Comparison of ENCODE assay signal across 14 mouse cellular contexts in the genomic region with DNA sequence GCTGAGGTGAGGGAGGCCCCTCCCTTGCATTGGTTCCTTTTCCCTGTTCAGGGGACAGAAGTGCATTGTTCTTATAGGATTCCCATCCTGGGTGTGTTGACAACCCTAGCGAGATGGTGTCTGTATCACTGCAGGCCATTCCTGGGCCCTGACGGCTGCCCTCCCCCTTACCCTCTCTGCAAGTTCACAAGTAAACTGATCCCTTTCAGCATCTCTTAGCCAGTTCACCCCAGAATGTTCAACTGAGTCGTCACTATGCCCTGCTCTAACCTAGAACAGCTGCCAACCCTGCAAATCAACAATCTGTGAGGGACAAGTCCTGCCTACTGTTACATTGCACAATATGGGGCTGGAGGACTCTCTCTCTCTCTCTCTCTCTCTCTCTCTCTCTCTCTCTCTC.
"Had no signal": no experiment of that assay in that cellular context is flagged by ENCODE, and none has a peak within 500 bp of the region (broad histone marks: within the 10 kb centered on the region; RNA-seq: fewer than 3 reads in every experiment).

No protein-coding gene starts in this region.

- H3K9ac ChIP-seq: limb, embryonic 12.5 days; liver, embryonic 14.5 days; midbrain, embryonic 12.5 days; neural tube, embryonic 13.5 days had no signal

- H3K4me3 ChIP-seq: layer of hippocampus, adult 2 months; limb, embryonic 12.5 days; midbrain, embryonic 12.5 days; neural tube, embryonic 13.5 days had no signal

- H3K4me2 ChIP-seq: limb, embryonic 12.5 days; midbrain, embryonic 12.5 days; neural tube, embryonic 13.5 days had no signal

- ATAC-seq: midbrain, embryonic 16.5 days had no signal

- H3K36me3 ChIP-seq: limb, embryonic 12.5 days; midbrain, embryonic 12.5 days; neural tube, embryonic 13.5 days had no signal

- H3K9me3 ChIP-seq: limb, embryonic 12.5 days; midbrain, embryonic 12.5 days; neural tube, embryonic 13.5 days had no signal

- H3K4me1 ChIP-seq: midbrain, embryonic 12.5 days; neural tube, embryonic 13.5 days had no signal

- H3K27ac ChIP-seq: layer of hippocampus, adult 2 months; limb, embryonic 12.5 days; liver, embryonic 14.5 days; midbrain, embryonic 12.5 days; neural tube, embryonic 13.5 days had no signal

- H3K27me3 ChIP-seq: limb, embryonic 12.5 days; midbrain, embryonic 12.5 days; neural tube, embryonic 13.5 days had no signal

- DNase-seq: kidney, postnatal 10 days; kidney, postnatal 4 days; lung, adult 18-20 months; retina, postnatal 1 day; right cerebral cortex, postnatal 4 days; spleen, adult 18-20 months; thymus, adult 2 months; thymus, postnatal 25 days had no signal
